Mouse (Mus musculus) thymus, postnatal 10 days (tissue): Measurements from ENCODE around the gene Ctnnb1.

Source experiments
- DNase-seq, 2 experiments: peaks; one replicate each; pipeline ENCODE4 v3.0.0; 2021; ENCODE audit warnings: low spot score in 2 of 2

Gene Ctnnb1

DNA sequence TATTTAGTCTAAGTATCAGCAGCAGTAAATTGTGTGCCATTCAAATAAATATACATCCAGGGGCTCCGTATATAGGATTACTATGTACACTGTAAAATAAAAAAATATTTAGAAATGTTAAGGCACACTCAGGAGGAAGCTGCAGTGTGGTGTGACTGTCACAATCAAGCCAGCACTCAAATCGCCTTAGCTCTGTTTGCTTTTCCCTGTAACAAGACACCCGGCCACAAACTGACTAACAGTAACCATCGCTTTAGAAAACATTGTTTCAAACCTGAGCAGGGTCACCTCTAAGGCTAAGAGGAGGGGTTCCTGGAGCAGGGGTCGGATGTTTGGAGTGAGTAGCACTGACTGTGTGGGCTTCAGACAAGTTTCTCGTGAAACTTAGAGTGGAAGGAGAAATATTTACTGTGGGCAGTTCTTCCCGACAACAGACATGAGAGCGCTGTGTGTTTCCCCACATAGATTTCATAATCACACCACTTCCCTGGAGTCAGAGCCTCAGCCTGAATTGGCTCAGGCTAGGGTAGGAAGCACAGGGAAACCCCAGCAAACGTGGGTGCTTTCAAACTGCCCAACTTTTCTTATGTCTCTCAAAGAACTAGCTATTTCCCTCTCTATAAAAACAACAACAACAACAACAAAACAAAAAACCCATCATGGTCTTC, 1.9 kb upstream of the Ctnnb1 start:
- DNase-seq: no peak

- DNase-seq: no peak
Observed at GRCm38 (mm10) chr9:120930021-120930420, 1.0 kb downstream of the Ctnnb1 start.

DNA sequence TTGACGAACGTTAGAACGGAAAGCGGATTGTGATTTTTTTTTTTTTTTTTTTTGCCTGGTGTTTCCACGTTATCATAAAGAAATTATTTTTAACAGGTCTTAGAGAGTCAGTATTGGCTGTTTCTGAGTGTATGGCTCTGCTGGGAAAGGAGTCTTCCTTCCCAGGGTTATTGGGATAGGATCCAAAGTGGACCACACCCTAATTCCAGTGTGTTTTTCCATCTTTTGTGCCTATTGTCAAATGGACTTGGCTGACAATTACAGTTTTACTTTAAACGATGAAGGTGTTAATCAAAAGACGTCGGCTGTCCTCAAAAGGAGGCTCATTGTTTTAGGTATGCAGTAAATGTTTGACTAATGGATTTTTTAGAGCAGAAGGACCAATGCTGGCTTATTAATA, 1.8 kb downstream of the Ctnnb1 start:
- DNase-seq: no peak

DNA sequence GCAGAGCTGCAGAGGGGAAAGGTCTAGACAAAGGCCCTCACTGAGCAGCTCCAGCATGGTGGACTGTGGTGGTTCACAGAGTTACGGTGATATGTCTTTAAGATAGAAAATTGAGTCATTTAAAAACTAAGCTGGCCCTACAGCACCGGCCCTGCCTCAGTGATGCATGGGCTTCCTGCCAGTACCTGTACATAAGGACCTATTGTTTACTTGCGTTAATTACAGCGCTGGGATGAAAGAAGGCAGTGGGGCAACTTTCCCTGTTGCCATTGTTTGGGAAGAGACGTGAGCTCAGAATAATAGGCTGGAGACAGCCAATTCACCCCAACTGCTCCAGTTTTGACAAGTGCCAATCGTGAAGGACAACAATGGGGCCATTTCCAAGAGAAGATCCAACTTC, 3.4 kb downstream of the Ctnnb1 start:
- no peak for DNase-seq

- peak; percentile 95 to 98 for DNase-seq
Observed at GRCm38 (mm10) chr9:120932797-120933586, 4.0 kb downstream of the Ctnnb1 start.

DNA sequence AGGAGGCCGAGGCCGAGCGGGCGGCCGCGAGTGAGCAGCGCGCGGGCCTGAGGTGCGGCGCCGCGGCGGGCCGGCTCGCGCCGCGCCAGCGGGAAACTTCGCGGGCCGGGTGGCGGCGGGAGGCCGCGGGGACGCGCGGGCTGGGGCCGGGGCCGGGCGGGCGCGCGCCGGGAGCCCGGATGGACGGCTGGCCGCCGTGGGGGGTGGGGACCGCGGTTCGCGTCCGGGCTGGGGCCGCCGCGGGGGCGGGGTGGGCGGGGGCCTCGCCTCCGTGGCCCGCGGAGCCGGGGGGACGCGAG, 4.5 kb downstream of the Ctnnb1 start:
- no peak for DNase-seq

GRCm38 (mm10) chr9:120933886-120934758, 5.1 kb downstream of the Ctnnb1 start:
- DNase-seq: peak; percentile 25 to 42

GRCm38 (mm10) chr9:120934821-120935633, 6.0 kb downstream of the Ctnnb1 start:
- no peak for DNase-seq

- no peak for DNase-seq
Observed at GRCm38 (mm10) chr9:120935634-120935922, 6.6 kb downstream of the Ctnnb1 start.

GRCm38 (mm10) chr9:120936351-120936750, 7.3 kb downstream of the Ctnnb1 start:
- DNase-seq: peak in 1 of 2 experiments; percentile 50

DNA sequence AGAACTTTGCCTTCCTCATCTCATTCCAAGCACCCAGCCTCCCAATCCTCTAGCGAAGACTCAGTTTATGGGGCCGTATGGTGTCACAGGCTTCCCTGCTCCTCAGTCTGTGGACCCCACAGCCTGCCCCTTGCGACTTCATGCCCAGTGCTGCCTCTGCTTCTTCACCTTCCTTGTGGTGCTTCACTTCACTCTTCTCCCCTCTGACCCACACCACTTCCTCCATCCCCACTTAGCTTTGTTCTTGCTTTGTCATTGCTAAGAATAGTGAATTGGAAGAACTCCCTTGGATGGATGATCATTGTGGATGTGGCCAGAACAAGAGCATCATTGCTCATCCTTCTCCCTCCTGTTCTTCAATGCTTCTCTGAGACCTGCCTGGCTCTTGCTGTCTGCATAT, 11.8 kb downstream of the Ctnnb1 start:
- DNase-seq: no peak

DNA sequence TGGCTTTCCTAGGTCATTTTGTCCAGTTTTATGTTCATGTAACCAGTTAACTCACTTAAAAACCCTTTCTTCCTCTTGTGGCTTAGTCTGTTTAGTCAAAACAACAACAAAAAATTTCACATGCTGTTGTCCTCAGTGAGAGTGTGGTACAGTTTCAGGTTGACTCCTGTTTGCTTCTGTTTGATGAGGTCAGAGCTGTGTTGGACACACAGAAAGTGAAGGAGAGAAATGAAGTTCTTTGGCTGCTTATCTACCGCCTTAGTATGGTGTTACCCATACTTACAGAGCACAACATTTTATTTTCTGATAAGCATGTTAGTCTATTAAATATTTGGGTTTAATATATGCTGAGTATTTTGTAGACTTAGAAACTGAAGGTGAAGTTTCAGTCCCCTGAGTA, 14.7 kb downstream of the Ctnnb1 start:
- DNase-seq: no peak

DNA sequence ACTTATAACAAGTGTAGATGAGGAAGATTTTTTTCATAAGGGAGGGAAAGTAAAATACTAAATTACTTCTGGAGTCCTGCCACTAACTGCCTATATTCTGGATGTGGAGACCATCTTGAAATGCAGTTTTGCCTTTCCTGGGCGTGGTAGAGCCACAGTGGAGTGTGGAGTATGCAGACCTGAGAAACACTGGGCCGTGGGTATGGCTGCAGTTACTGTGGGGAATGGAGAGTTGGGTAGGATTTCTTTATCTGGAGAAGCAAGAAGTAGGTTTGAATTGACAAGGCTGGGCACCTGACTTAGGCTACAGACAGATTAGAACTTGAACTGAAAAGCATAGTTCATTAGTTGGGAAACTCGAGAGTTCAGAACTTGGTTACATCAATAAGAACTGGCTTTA, 15.2 kb downstream of the Ctnnb1 start:
- DNase-seq: no peak

DNA sequence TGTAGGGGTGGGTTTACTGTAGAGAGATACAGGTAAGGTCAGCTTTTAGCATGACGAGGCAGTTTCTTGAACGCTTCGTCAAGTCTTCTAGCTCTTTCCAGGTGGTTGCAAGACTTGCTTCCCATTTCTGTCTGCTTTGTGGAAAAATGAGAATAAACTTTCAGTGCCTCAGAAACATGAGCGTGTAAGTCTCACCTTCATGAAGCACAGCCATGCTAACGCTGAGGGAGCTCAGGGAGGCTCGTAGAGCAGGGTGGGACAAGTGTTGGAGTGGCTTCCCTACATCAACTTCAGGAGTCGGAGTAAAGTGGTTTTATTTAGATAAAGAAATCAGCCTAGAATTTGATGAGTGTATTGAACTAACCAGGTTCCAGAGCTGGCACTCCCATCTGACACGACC, 17.1 kb downstream of the Ctnnb1 start:
- no peak for DNase-seq

DNA sequence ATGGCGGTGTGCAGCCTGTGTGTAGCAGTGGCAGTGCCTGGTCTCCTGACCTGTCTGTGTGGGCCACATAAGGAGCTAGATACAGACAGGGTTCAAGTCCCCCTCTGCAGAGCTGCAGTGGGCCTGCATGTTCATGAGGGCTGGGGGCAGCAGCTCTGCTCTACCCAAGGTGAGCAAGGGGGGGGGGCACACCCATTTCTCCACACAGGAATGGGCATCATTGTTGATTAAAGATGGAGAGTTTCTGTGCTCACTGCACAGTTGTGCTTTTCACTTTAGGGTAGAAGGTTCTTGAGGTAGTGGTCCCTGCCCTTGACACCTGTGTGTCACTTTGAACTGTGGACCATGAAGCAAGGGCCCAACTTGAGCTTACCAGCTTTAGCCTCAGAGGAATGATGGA, 19.8 kb downstream of the Ctnnb1 start:
- no peak for DNase-seq

DNA sequence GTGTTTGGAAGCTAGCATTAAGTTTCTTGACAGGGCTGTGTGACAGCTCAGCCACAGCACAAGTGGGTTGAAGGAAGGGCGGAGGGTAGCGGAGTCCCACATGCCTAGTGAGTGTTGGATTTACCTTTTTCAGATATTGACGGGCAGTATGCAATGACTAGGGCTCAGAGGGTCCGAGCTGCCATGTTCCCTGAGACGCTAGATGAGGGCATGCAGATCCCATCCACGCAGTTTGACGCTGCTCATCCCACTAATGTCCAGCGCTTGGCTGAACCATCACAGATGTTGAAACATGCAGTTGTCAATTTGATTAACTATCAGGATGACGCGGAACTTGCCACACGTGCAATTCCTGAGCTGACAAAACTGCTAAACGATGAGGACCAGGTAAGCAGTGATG, 21.7 kb downstream of the Ctnnb1 start:
- no peak for DNase-seq

- no peak for DNase-seq
Observed at GRCm38 (mm10) chr9:120951947-120952346, 22.9 kb downstream of the Ctnnb1 start.

DNA sequence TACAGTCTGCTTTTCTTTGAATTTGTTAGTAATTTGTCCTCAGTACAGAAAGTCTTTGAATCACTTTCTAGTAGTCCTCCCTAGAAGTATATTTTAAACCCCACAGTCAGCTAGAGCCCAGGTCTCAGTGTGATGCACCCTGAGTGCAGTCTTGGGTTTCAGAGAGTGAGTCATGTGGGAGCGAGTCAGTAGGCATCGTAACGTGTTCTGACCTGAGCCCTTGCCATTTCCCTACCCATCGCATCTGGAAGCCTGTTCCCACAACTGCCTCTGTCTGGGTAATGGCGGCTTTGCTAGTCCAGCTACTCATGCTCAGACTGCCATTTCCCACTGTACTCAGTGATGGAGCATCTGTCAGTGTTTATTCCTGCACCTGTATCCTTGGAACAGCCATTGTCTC, 29.0 kb downstream of the Ctnnb1 start:
- DNase-seq: no peak

DNA sequence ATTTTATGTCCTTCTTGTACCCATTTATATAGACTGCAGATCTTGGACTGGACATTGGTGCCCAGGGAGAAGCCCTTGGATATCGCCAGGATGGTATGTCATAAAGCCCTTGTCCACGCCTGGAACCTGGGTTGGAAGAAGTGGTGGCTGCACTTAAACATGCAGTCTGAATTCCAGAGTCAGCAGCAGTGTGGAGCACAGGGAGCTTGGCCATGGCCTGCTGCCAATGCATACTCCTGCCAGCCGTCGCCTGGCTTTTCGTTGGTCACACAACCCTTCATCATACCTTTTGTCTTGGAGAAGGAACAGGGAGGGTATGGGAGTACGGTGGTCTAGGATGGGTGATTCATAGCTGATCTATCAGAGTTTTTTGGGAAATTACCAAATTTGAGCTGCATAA, 29.5 kb downstream of the Ctnnb1 start:
- no peak for DNase-seq

GRCm38 (mm10) chr9:120959225-120959624, 30.2 kb downstream of the Ctnnb1 start:
- DNase-seq: no peak

DNA sequence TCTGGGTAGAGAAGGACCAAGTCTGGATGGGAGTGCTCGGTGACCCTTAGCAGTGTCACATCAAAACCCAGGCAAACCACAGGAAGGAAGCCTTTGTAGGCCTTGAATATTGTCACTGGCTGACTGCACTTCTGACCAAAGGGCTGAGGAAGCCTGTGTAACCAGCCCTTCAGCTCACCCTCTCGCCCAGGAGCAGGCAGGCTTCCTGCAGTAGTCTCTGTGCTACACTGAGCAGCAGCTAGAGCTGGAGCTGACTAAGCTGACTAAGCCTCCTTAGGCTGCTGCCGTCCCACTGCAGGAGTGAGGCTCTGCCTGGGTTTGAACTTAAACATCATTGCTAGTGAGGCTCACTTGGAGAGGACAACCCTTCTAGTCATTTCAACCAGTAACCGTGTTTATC, 31.6 kb downstream of the Ctnnb1 start:
- peak in 1 of 2 experiments; percentile 11 for DNase-seq

DNA sequence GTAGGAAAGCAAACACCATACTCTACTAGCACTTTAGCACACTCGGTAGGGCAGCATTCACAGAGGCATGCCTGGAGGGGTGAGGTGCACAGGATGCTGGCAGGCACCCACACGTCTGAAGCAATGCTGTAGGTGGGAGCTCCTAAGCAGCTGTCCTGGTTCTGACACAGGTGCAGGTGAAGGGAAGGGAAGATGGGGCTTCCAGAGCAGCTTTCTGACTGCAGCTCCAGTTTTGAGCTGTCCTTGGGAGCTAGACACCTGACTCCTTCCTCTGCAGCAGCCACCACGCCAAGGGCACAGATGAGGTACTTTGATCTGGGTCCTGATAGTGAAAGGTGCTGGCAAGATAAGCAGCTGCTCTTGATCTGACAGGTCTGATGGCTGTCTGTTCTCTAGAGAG, 32.5 kb downstream of the Ctnnb1 start:
- DNase-seq: peak; percentile 48 to 58
